Mouse (Mus musculus) forebrain, embryonic 10.5 days (tissue): ENCODE measurements around the gene Smarca2. TPM values are rescaled to one million over a fixed set of nuclear protein-coding genes. Genes with fewer than 3 reads are reported as not detected.

Experiments used
- DNase-seq: peaks from one replicate; pipeline ENCODE4 v3.0.0-alpha.2; 2017; ENCODE audit warnings: low spot score; ENCODE audit errors: extremely low spot score
- H3K27ac ChIP-seq: fragments of 300-500 bp; sonication (generic); 2 replicates; pipeline ENCODE4 v1.5.1; 2016; ENCODE audit warnings: mild to moderate bottlenecking
- H3K27me3 ChIP-seq: fragments of 300-500 bp; sonication (generic); 2 replicates; pipeline ENCODE4 v1.6.1; 2016; ENCODE audit warnings: mild to moderate bottlenecking; ENCODE audit not compliant: poor library complexity, severe bottlenecking
- H3K36me3 ChIP-seq: fragments of 300-500 bp; sonication (generic); replicated peaks from 2 replicates; pipeline ENCODE4 v1.6.1; 2016; ENCODE audit warnings: mild to moderate bottlenecking, moderate library complexity
- H3K4me1 ChIP-seq: fragments of 300-500 bp; sonication (generic); 2 replicates; pipeline ENCODE4 v1.6.1; 2016
- H3K4me3 ChIP-seq: fragments of 300-500 bp; sonication (generic); 2 replicates; pipeline ENCODE4 v1.5.1; 2016; ENCODE audit warnings: mild to moderate bottlenecking, moderate library complexity
- H3K9me3 ChIP-seq: fragments of 300-500 bp; sonication (generic); 2 replicates; pipeline ENCODE4 v1.6.1; 2016; ENCODE audit warnings: mild to moderate bottlenecking, moderate library complexity
- WGBS: fragments of 180-500 bp; shearing (Covaris S2); methylation state at CpG from one replicate; pipeline ENCODE4 v1.1.7; 2016; 5-methylcytosine and 5-hydroxymethylcytosine counted together
- polyA plus RNA-seq: library from polyadenylated mRNA; unstranded; fragments of >200 nt; fragmentation: Nextera tagmentation; extraction: Ambion mirVana; gene quantifications from 2 replicates; pipeline ENCODE4 v1.2.1, GENCODE M21; 2016

The Smarca2 gene
- polyA plus RNA-seq, 1 experiment from 2014 or later: 32.0 TPM

DNA sequence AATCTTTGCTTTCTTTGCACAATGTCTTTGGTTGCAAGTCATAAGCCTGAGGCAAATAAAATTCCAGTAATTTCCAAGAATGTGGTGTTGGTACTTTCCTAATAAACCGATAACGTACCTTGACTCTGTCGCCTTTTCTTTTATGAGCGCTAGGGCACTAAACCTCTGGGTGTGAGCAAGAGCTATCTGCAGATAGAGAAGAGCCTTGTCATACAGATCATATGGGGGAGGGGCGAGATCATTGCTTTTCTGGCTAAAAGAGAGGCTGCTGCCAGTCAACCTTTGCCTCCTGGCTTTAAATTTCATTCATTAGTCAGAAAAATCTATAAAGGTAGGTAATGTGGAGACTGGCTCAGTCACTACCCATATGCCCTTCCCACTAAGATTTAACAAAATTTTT lies 173.3 kb downstream of the Smarca2 start:
- no peak for DNase-seq
- 94% methylated on average over 5 of the region's 5 CpGs for WGBS

DNA sequence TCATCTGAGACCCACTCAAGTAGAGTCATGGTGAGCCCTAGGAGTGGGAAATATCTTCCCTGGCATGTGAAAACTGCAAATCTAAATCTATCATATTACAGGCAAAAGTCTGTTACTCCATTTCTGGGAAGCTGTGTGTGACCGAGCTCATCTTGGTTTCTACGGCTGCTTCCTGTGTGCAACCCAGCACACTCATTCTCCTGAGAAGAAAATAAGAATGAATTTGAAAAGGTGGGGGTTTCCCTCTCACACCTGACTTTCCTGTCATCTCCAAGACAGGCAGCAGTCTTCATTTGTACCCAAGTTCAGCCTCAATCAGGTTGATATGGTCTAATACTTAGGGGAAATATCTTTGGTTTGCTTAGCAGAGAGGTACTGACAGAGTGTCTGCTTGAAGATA lies 176.4 kb downstream of the Smarca2 start:
- H3K36me3 ChIP-seq: peaks cover 30% of the 10 kb centered on the region
- no peak overlapping the region for H3K27ac ChIP-seq
- no peaks in the 10 kb centered on the region for H3K27me3 ChIP-seq
- H3K4me1 ChIP-seq: no peaks in the 10 kb centered on the region
- H3K9me3 ChIP-seq: peaks cover 5% of the 10 kb centered on the region; the same call in 1 of the 2 replicates
- DNase-seq: no peak
- 98% methylated on average over 2 of the region's 2 CpGs for WGBS
- H3K4me3 ChIP-seq: no peak overlapping the region

More for the DNA sequence above, 173.3 kb downstream of the Smarca2 start:
- no peaks in the 10 kb centered on the region for H3K27me3 ChIP-seq
- H3K27ac ChIP-seq: no peak overlapping the region
- peaks cover 5% of the 10 kb centered on the region; the same call in 1 of the 2 replicates for H3K9me3 ChIP-seq
- no peak overlapping the region for H3K4me3 ChIP-seq
- H3K36me3 ChIP-seq: peaks cover 51% of the 10 kb centered on the region
- H3K4me1 ChIP-seq: no peaks in the 10 kb centered on the region

DNA sequence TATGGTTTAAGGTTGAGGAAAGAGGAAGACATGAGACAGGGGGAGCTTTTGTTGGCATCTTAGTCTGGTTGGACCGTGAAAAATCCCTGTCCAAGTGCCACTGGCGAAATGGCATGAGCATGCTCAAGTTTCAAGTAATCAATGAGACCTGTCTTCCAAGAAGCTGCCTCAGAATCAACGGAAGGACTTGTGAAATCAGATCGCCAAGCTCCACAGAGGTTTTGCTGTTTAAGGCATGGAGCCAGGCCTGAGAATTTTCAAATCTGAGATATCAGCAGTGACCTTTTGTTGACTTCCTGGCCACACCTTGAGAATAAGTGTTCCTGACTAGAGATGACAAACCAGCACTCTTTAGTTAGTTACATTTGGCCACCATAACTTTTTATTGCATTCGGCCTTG lies 183.6 kb downstream of the Smarca2 start:
- WGBS: 74% methylated on average over 5 of the region's 5 CpGs

GRCm38 (mm10) chr19:26790386-26791346 lies 185.8 kb downstream of the Smarca2 start:
- WGBS: 80% methylated on average over 5 of the region's 5 CpGs
- Histone ChIP-seq H3K27me3 (no peaks in the 10 kb centered on the region), H3K9me3 (no peaks in the 10 kb centered on the region), H3K4me1 (peaks cover 5% of the 10 kb centered on the region; the same call in 1 of the 2 replicates), H3K4me3 (no peak overlapping the region), H3K27ac (no peak overlapping the region), H3K36me3 (no peaks in the 10 kb centered on the region)
- no peak for DNase-seq

More for the DNA sequence above, 183.6 kb downstream of the Smarca2 start:
- no peak overlapping the region for H3K4me3 ChIP-seq
- H3K27ac ChIP-seq: no peak overlapping the region
- 0 out of 2 replicates have a peak, but pooled peaks cover 4% of the 10 kb centered on the region for H3K4me1 ChIP-seq
- DNase-seq: no peak
- no peaks in the 10 kb centered on the region for H3K36me3 ChIP-seq
- no peaks in the 10 kb centered on the region for H3K27me3 ChIP-seq
- H3K9me3 ChIP-seq: no peaks in the 10 kb centered on the region

- H3K27ac ChIP-seq: no peak overlapping the region
- H3K9me3 ChIP-seq: no peaks in the 10 kb centered on the region
- WGBS: 85% methylated on average over 1 of the region's 3 CpGs
- no peaks in the 10 kb centered on the region for H3K36me3 ChIP-seq
- H3K4me3 ChIP-seq: no peak overlapping the region
- H3K27me3 ChIP-seq: no peaks in the 10 kb centered on the region
- DNase-seq: no peak
- peaks cover 7% of the 10 kb centered on the region; the same call in 1 of the 2 replicates for H3K4me1 ChIP-seq
Measured at GRCm38 (mm10) chr19:26794315-26794714, 189.5 kb downstream of the Smarca2 start.

DNA sequence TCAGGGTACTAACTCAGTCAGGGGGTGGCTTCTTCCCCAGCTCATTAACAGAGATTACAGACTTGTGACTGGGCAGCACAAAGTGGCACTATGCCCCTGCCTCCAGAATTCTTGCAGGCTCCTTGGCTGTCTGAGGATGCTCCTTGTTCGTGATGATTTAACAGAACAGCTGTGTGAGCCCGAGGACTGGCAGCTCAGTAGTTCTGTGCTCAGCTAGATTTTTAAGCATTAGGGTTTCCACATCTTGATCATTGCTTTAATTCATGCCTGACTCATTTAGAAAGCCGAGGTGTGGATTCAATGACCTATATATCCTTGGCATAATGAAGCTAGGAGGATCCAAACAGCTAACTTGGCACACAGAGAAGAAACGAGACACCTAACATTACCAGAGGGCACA lies 191.2 kb downstream of the Smarca2 start:
- Histone ChIP-seq H3K27ac (no peak overlapping the region), H3K27me3 (no peaks in the 10 kb centered on the region), H3K9me3 (no peaks in the 10 kb centered on the region), H3K36me3 (no peaks in the 10 kb centered on the region), H3K4me1 (peaks cover 3% of the 10 kb centered on the region; the same call in 1 of the 2 replicates), H3K4me3 (no peak overlapping the region)
- 77% methylated on average over 4 of the region's 4 CpGs for WGBS
- DNase-seq: no peak

DNA sequence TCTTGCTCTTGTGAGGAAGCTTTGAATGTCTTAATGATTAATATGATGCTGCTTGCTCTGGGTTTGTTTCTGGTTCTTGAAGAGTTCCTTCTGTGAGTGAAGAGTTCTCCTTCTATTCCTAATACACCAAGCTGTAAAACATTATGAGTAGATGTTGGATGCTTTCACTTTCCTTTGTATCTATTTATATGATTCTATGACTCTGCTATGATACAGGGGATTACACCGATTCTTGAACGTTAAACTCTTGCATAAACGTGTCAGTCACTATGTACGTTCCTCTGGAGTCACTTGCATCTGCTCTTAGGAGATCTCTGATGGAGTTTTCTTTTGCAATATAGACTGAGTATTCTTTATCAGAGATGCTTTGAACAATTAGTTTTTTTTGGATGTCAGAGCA lies 199.6 kb downstream of the Smarca2 start:
- Histone ChIP-seq H3K4me3 (no peak overlapping the region), H3K9me3 (no peaks in the 10 kb centered on the region), H3K36me3 (no peaks in the 10 kb centered on the region), H3K27ac (no peak overlapping the region), H3K27me3 (no peaks in the 10 kb centered on the region), H3K4me1 (no peaks in the 10 kb centered on the region)
- WGBS: 89% methylated on average over 4 of the region's 4 CpGs
- DNase-seq: no peak

DNA sequence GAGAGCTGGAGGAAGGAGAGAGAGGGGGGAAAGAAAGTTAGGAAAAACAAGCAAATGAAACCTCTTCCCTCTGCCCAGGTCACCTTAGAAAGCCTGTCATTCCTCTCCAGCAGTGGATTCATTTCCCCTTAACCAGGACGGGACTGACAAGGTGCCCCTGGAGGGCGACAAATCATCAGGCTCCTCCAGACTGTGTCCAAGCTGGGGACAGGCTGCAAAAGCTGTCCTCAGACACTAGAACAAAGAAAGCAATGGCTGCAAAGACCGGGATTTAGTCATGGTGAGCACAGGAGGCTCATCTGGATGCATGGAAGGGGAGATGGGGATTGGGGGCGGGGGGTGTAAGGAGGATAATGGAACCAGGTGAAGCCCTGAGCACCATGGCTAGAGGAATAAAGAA lies 209.8 kb downstream of the Smarca2 start:
- 44% methylated on average over 4 of the region's 4 CpGs for WGBS
- DNase-seq: no peak

DNA sequence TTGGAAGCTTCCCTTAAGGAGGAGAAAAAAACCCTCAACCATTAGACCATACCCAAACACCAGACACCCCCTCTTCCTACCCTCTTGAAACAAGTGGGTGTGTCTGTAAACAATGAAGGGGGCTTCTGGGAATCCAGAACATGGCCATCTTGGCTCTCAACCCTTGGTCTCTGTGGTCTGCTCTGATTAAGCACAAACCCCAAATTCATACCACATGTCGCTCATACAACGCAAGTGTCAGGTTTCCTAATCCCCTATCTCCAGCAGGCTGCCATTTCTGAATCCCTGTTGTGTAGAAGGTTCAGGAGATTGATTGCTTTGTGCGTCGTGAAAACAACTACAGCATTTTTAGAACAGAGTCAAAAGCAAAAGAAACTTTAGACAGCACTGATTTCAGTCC lies 213.1 kb downstream of the Smarca2 start:
- no peak for DNase-seq
- H3K9me3 ChIP-seq: no peaks in the 10 kb centered on the region
- 85% methylated on average over 4 of the region's 4 CpGs for WGBS

More for the DNA sequence above, 209.8 kb downstream of the Smarca2 start:
- H3K36me3 ChIP-seq: no peaks in the 10 kb centered on the region
- H3K9me3 ChIP-seq: peaks cover 7% of the 10 kb centered on the region; the same call in 1 of the 2 replicates
- no peaks in the 10 kb centered on the region; the same call in 1 of the 2 replicates for H3K4me1 ChIP-seq
- H3K4me3 ChIP-seq: no peak overlapping the region
- H3K27ac ChIP-seq: no peak overlapping the region; the same call in 1 of the 2 replicates
- no peaks in the 10 kb centered on the region for H3K27me3 ChIP-seq

More for the DNA sequence above, 213.1 kb downstream of the Smarca2 start:
- no peaks in the 10 kb centered on the region; the same call in 1 of the 2 replicates for H3K4me1 ChIP-seq
- no peaks in the 10 kb centered on the region for H3K27me3 ChIP-seq
- no peak overlapping the region for H3K4me3 ChIP-seq
- no peak overlapping the region for H3K27ac ChIP-seq
- no peaks in the 10 kb centered on the region for H3K36me3 ChIP-seq
